Mouse (Mus musculus): ENCODE results near the gene Pkmyt1. TPM values are rescaled to one million over a fixed set of nuclear protein-coding genes. Genes with fewer than 3 reads are reported as not detected.
A peak's percentile ranks its signal among the peaks of the same experiment; 100 is the strongest.

Gene Pkmyt1
- polyA plus RNA-seq, 1 experiment from 2014 or later, result 67.6 TPM

- Histone ChIP-seq H3K4me3 (peak overlapping the region; percentile 78), H3K4me1 (peaks cover 44% of the 10 kb centered on the region), H3K27me3 (ENCODE audit: low read depth, poor library complexity, severe bottlenecking) (peaks cover 60% of the 10 kb centered on the region), H3K9me3 (replicated peaks) (no peaks in the 10 kb centered on the region), H3K36me3 (no peaks in the 10 kb centered on the region), H3K27ac (peak overlapping the region; percentile 73)
- DNase-seq (ENCODE audit: low spot score), result no peak
- WGBS, result 3% methylated on average over 99 of the region's 101 CpGs
These were observed 26.7 kb upstream of the Pkmyt1 start for GRCm38 (mm10) chr17:23699131-23700077.

- Histone ChIP-seq H3K4me1 (peaks cover 41% of the 10 kb centered on the region), H3K4me3 (peak overlapping the region; percentile 78), H3K27ac (peak overlapping the region; percentile 73), H3K36me3 (no peaks in the 10 kb centered on the region), H3K9me3 (replicated peaks) (no peaks in the 10 kb centered on the region), H3K27me3 (ENCODE audit: low read depth, poor library complexity, severe bottlenecking) (peaks cover 60% of the 10 kb centered on the region)
- peak; percentile 83 for DNase-seq (ENCODE audit: low spot score)
- under 1% methylated on average over 28 of the region's 28 CpGs for WGBS
These were observed 26.1 kb upstream of the Pkmyt1 start for GRCm38 (mm10) chr17:23700079-23700478.

- 89% methylated on average over 9 of the region's 9 CpGs for WGBS
These were observed 22.8 kb upstream of the Pkmyt1 start for GRCm38 (mm10) chr17:23703301-23703700.

GRCm38 (mm10) chr17:23704741-23705140 is 21.4 kb upstream of the Pkmyt1 start:
- Histone ChIP-seq H3K4me3 (no peak overlapping the region), H3K27ac (no peak overlapping the region), H3K9me3 (replicated peaks) (no peaks in the 10 kb centered on the region), H3K27me3 (ENCODE audit: low read depth, poor library complexity, severe bottlenecking) (peaks cover 32% of the 10 kb centered on the region), H3K36me3 (no peaks in the 10 kb centered on the region), H3K4me1 (peaks cover 11% of the 10 kb centered on the region)
- 52% methylated on average over 7 of the region's 7 CpGs for WGBS
- no peak for DNase-seq (ENCODE audit: low spot score)

More at GRCm38 (mm10) chr17:23703301-23703700, 22.8 kb upstream of the Pkmyt1 start:
- no peak overlapping the region for H3K4me3 ChIP-seq
- H3K36me3 ChIP-seq, result no peaks in the 10 kb centered on the region
- peaks cover 44% of the 10 kb centered on the region for H3K27me3 ChIP-seq (ENCODE audit: low read depth, poor library complexity, severe bottlenecking)
- no peak for DNase-seq (ENCODE audit: low spot score)
- no peaks in the 10 kb centered on the region for H3K9me3 ChIP-seq (replicated peaks)
- peaks cover 19% of the 10 kb centered on the region for H3K4me1 ChIP-seq
- H3K27ac ChIP-seq, result no peak overlapping the region

GRCm38 (mm10) chr17:23705525-23706104 is 20.5 kb upstream of the Pkmyt1 start:
- Histone ChIP-seq H3K27me3 (ENCODE audit: low read depth, poor library complexity, severe bottlenecking) (peaks cover 30% of the 10 kb centered on the region), H3K4me1 (peaks cover 10% of the 10 kb centered on the region)
- 82% methylated on average over 7 of the region's 7 CpGs for WGBS

GRCm38 (mm10) chr17:23706212-23706611 is 19.9 kb upstream of the Pkmyt1 start:
- H3K27ac ChIP-seq, result no peak overlapping the region
- H3K4me1 ChIP-seq, result peaks cover 10% of the 10 kb centered on the region
- peak; percentile 93 for DNase-seq (ENCODE audit: low spot score)
- peaks cover 24% of the 10 kb centered on the region for H3K27me3 ChIP-seq (ENCODE audit: low read depth, poor library complexity, severe bottlenecking)
- WGBS, result 0% methylated on average over 3 of the region's 3 CpGs
- no peak overlapping the region for H3K4me3 ChIP-seq
- no peaks in the 10 kb centered on the region for H3K9me3 ChIP-seq (replicated peaks)
- H3K36me3 ChIP-seq, result no peaks in the 10 kb centered on the region

More at GRCm38 (mm10) chr17:23705525-23706104, 20.5 kb upstream of the Pkmyt1 start:
- Histone ChIP-seq H3K36me3 (no peaks in the 10 kb centered on the region), H3K4me3 (no peak overlapping the region), H3K9me3 (replicated peaks) (no peaks in the 10 kb centered on the region), H3K27ac (no peak overlapping the region)
- DNase-seq (ENCODE audit: low spot score), result no peak

GRCm38 (mm10) chr17:23717003-23717402 is 9.1 kb upstream of the Pkmyt1 start:
- peaks cover 12% of the 10 kb centered on the region; the same call in 1 of the 2 replicates for H3K27me3 ChIP-seq (ENCODE audit: low read depth, poor library complexity, severe bottlenecking)
- DNase-seq (ENCODE audit: low spot score), result no peak
- 59% methylated on average over 2 of the region's 2 CpGs for WGBS

GRCm38 (mm10) chr17:23719455-23719854 is 6.7 kb upstream of the Pkmyt1 start:
- DNase-seq (ENCODE audit: low spot score), result no peak
- Histone ChIP-seq H3K27me3 (ENCODE audit: low read depth, poor library complexity, severe bottlenecking) (peaks cover 7% of the 10 kb centered on the region; the same call in 1 of the 2 replicates), H3K4me3 (no peak overlapping the region), H3K4me1 (no peaks in the 10 kb centered on the region), H3K27ac (no peak overlapping the region), H3K9me3 (replicated peaks) (no peaks in the 10 kb centered on the region), H3K36me3 (no peaks in the 10 kb centered on the region)
- 22% methylated on average over 1 of the region's 1 CpGs for WGBS

More at GRCm38 (mm10) chr17:23717003-23717402, 9.1 kb upstream of the Pkmyt1 start:
- Histone ChIP-seq H3K36me3 (no peaks in the 10 kb centered on the region), H3K9me3 (replicated peaks) (no peaks in the 10 kb centered on the region), H3K4me1 (no peaks in the 10 kb centered on the region), H3K4me3 (no peak overlapping the region), H3K27ac (no peak overlapping the region)

- Histone ChIP-seq H3K27me3 (ENCODE audit: low read depth, poor library complexity, severe bottlenecking) (peaks cover 7% of the 10 kb centered on the region; the same call in 1 of the 2 replicates), H3K27ac (no peak overlapping the region), H3K4me3 (no peak overlapping the region), H3K4me1 (peaks cover 9% of the 10 kb centered on the region), H3K9me3 (replicated peaks) (no peaks in the 10 kb centered on the region), H3K36me3 (no peaks in the 10 kb centered on the region)
- 82% methylated on average over 2 of the region's 2 CpGs for WGBS
- no peak for DNase-seq (ENCODE audit: low spot score)
These were observed 4.2 kb upstream of the Pkmyt1 start for GRCm38 (mm10) chr17:23721886-23722285.

GRCm38 (mm10) chr17:23722376-23723125 is 3.6 kb upstream of the Pkmyt1 start, which contains the start of gene 1520401A03Rik:
TSS of gene 1520401A03Rik (minus strand) at chr17:23722783.
- Histone ChIP-seq H3K4me3 (no peak within 1 kb of the TSS), H3K27ac (no peak within 1 kb of the TSS), H3K9me3 (replicated peaks) (no peaks in the 10 kb centered on the region), H3K27me3 (ENCODE audit: low read depth, poor library complexity, severe bottlenecking) (peaks cover 7% of the 10 kb centered on the region; the same call in 1 of the 2 replicates), H3K4me1 (peaks cover 16% of the 10 kb centered on the region), H3K36me3 (no peaks in the 10 kb centered on the region)
- WGBS, result 71% methylated on average over 7 of the region's 7 CpGs
- DNase-seq (ENCODE audit: low spot score), result no peak

GRCm38 (mm10) chr17:23725477-23725876 is 659 bp upstream of the Pkmyt1 start:
- 76% methylated on average over 4 of the region's 4 CpGs for WGBS
- no peaks in the 10 kb centered on the region for H3K36me3 ChIP-seq
- H3K9me3 ChIP-seq (replicated peaks), result no peaks in the 10 kb centered on the region
- DNase-seq (ENCODE audit: low spot score), result no peak
- peak overlapping the region; percentile 92 for H3K27ac ChIP-seq
- peak overlapping the region; percentile 89 for H3K4me3 ChIP-seq
- peaks cover 16% of the 10 kb centered on the region for H3K4me1 ChIP-seq
- peaks cover 4% of the 10 kb centered on the region; the same call in 1 of the 2 replicates for H3K27me3 ChIP-seq (ENCODE audit: low read depth, poor library complexity, severe bottlenecking)

GRCm38 (mm10) chr17:23726758-23727142 is 614 bp downstream of the Pkmyt1 start:
- Histone ChIP-seq H3K27me3 (ENCODE audit: low read depth, poor library complexity, severe bottlenecking) (no peaks in the 10 kb centered on the region), H3K4me1 (peaks cover 16% of the 10 kb centered on the region), H3K27ac (peak overlapping the region; percentile 92), H3K36me3 (no peaks in the 10 kb centered on the region), H3K4me3 (peak overlapping the region; percentile 89), H3K9me3 (replicated peaks) (no peaks in the 10 kb centered on the region)
- DNase-seq (ENCODE audit: low spot score), result peak; percentile 85
- WGBS, result 3% methylated on average over 18 of the region's 20 CpGs

Measured in limb, embryonic 10.5 days (tissue).